Mouse (Mus musculus): ENCODE measurements around the gene D10Wsu102e.

DNA sequence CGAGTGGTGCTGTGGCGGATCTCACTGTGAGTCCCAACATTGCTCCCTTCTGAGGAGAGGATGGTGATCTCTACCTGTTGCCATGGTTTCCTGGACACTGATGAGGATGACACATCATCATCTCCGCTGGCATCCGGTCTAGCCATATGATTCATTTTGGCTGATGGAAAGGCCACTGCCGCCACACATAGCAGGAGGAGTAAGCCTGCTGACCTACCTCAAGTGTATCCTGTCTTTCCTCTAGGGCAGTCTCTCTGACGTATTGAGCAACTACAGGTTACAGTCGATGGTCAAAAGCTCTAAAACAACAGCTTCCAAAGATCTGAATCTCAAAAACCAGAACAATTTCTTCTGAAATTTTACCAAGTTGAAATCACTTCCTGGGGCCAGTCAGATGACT lies 39.2 kb upstream of the D10Wsu102e start:
- TF ChIP-seq CTCF (IDR thresholded peaks at IDR 0.05; ENCODE audit: insufficient read depth, low read length): no peak
- TF ChIP-seq POLR2A (IDR thresholded peaks at IDR 0.05; ENCODE audit: borderline replicate concordance, extremely low read depth, low read depth, low read length): no peak
